Mouse (Mus musculus) forebrain, embryonic 14.5 days (tissue): ENCODE measurements at regions not wholly inside any gene's neighbourhood (a gene's known extent, or its start where the extent isn't known, plus 50 kb on each side); places are given as distances from the start of the nearest gene placed in this dataset.
A peak's percentile ranks its signal among the peaks of the same experiment; 100 is the strongest.

Experiments used
- ATAC-seq: fragments of 200-750 bp; cut with Nextera tagmentation; 2 replicates; pipeline ENCODE4 v1.8.0; 2017; ENCODE audit warnings: mild to moderate bottlenecking, moderate library complexity
- DNase-seq: peaks from one replicate; pipeline ENCODE4 v3.0.0-alpha.2; 2015; ENCODE audit warnings: low spot score
- H3K27ac ChIP-seq: fragments of 300-500 bp; sonication (generic); 2 replicates; pipeline ENCODE4 v1.5.1; 2014; ENCODE audit warnings: low read depth, mild to moderate bottlenecking, control low read depth, low read length, moderate library complexity
- H3K27me3 ChIP-seq: fragments of 300-500 bp; sonication (generic); replicated peaks from 2 replicates; pipeline ENCODE4 v1.6.1; 2014; ENCODE audit warnings: low read length, control low read depth, mixed read lengths; ENCODE audit not compliant: control insufficient read depth, insufficient read depth
- H3K36me3 ChIP-seq: fragments of 300-500 bp; sonication (generic); 2 replicates; pipeline ENCODE4 v1.6.1; 2014; ENCODE audit warnings: low read length, control low read depth; ENCODE audit not compliant: control insufficient read depth, insufficient read depth
- H3K4me1 ChIP-seq: fragments of 300-500 bp; sonication (generic); 2 replicates; pipeline ENCODE4 v1.6.1; 2014; ENCODE audit warnings: antibody characterized with exemption, low read length, control low read depth; ENCODE audit not compliant: control insufficient read depth, insufficient read depth
- H3K4me2 ChIP-seq: fragments of 300-500 bp; sonication (generic); 2 replicates; pipeline ENCODE4 v1.6.1; 2014; ENCODE audit warnings: mild to moderate bottlenecking, control low read depth, low read length
- H3K4me3 ChIP-seq: fragments of 300-500 bp; sonication (generic); 2 replicates; pipeline ENCODE4 v1.5.1; 2014; ENCODE audit warnings: low read depth, low read length, control low read depth
- H3K9ac ChIP-seq: fragments of 300-500 bp; sonication (generic); 2 replicates; pipeline ENCODE4 v1.6.1; 2014; ENCODE audit warnings: mild to moderate bottlenecking, low read length, control low read depth, moderate library complexity
- H3K9me3 ChIP-seq: fragments of 300-500 bp; sonication (generic); replicated peaks from 2 replicates; pipeline ENCODE4 v1.6.1; 2016; ENCODE audit warnings: low read length, control low read depth, mixed read lengths; ENCODE audit not compliant: control insufficient read depth
- WGBS: fragments of 180-500 bp; shearing (Covaris S2); extraction: QIAGEN DNeasy Blood & Tissue Kit; methylation state at CpG from one replicate; pipeline ENCODE4 v1.1.7; 2014; 5-methylcytosine and 5-hydroxymethylcytosine counted together

GRCm38 (mm10) chr7:145114660-145115059, 93.3 kb downstream of the 1810010D01Rik start:
- 85% methylated on average over 2 of the region's 2 CpGs for WGBS
- H3K9ac ChIP-seq: no peak overlapping the region
- H3K36me3 ChIP-seq: no peaks in the 10 kb centered on the region
- DNase-seq: peak; percentile 14
- no peak for ATAC-seq
- 0 out of 2 replicates have a peak, but pooled peaks cover 2% of the 10 kb centered on the region for H3K9me3 ChIP-seq
- H3K27me3 ChIP-seq: no peaks in the 10 kb centered on the region
- no peak overlapping the region for H3K27ac ChIP-seq
- H3K4me2 ChIP-seq: no peak overlapping the region
- H3K4me3 ChIP-seq: no peak overlapping the region
- peaks cover 6% of the 10 kb centered on the region for H3K4me1 ChIP-seq

- H3K9me3 ChIP-seq: 0 out of 2 replicates have a peak, but pooled peaks cover 2% of the 10 kb centered on the region
- no peak overlapping the region for H3K4me2 ChIP-seq
- H3K27ac ChIP-seq: no peak overlapping the region
- DNase-seq: no peak
- no peaks in the 10 kb centered on the region for H3K36me3 ChIP-seq
- no peak overlapping the region for H3K4me3 ChIP-seq
- H3K4me1 ChIP-seq: peaks cover 6% of the 10 kb centered on the region
- H3K9ac ChIP-seq: no peak overlapping the region
- H3K27me3 ChIP-seq: no peaks in the 10 kb centered on the region
- ATAC-seq: no peak
- WGBS: 38% methylated on average over 2 of the region's 2 CpGs
These were observed 93.8 kb downstream of the 1810010D01Rik start for GRCm38 (mm10) chr7:145114145-145114544.

GRCm38 (mm10) chr7:145112887-145113531, 94.9 kb downstream of the 1810010D01Rik start:
- H3K36me3 ChIP-seq: no peaks in the 10 kb centered on the region
- no peaks in the 10 kb centered on the region for H3K27me3 ChIP-seq
- H3K4me1 ChIP-seq: peaks cover 6% of the 10 kb centered on the region
- no peak overlapping the region for H3K4me2 ChIP-seq
- H3K9me3 ChIP-seq: 0 out of 2 replicates have a peak, but pooled peaks cover 2% of the 10 kb centered on the region
- no peak overlapping the region for H3K9ac ChIP-seq
- H3K27ac ChIP-seq: no peak overlapping the region
- DNase-seq: no peak
- H3K4me3 ChIP-seq: no peak overlapping the region
- WGBS: 84% methylated on average over 7 of the region's 7 CpGs
- ATAC-seq: no peak

- ATAC-seq: no peak
These were observed 95.6 kb downstream of the 1810010D01Rik start for GRCm38 (mm10) chr7:145112146-145112830.

GRCm38 (mm10) chr7:145111252-145112131, 96.4 kb downstream of the 1810010D01Rik start:
- Histone ChIP-seq H3K4me2 (0 out of 2 replicates have a peak overlapping the region, but pooled peaks have one; percentile 3), H3K36me3 (no peaks in the 10 kb centered on the region), H3K4me3 (no peak overlapping the region), H3K27me3 (no peaks in the 10 kb centered on the region), H3K4me1 (peaks cover 6% of the 10 kb centered on the region), H3K27ac (peak overlapping the region; percentile 27; the same call in 1 of the 2 replicates), H3K9me3 (0 out of 2 replicates have a peak, but pooled peaks cover 2% of the 10 kb centered on the region), H3K9ac (peak overlapping the region; percentile 17; the same call in 1 of the 2 replicates)
- ATAC-seq (peak; percentile 80), DNase-seq (peak; percentile 55)
- WGBS: 41% methylated on average over 20 of the region's 20 CpGs

More at GRCm38 (mm10) chr7:145112146-145112830, 95.6 kb downstream of the 1810010D01Rik start:
- 0 out of 2 replicates have a peak, but pooled peaks cover 2% of the 10 kb centered on the region for H3K9me3 ChIP-seq
- H3K4me1 ChIP-seq: peaks cover 6% of the 10 kb centered on the region
- no peaks in the 10 kb centered on the region for H3K36me3 ChIP-seq
- no peak overlapping the region for H3K9ac ChIP-seq
- H3K27me3 ChIP-seq: no peaks in the 10 kb centered on the region
- DNase-seq: no peak
- no peak overlapping the region for H3K27ac ChIP-seq
- H3K4me3 ChIP-seq: no peak overlapping the region
- H3K4me2 ChIP-seq: no peak overlapping the region

GRCm38 (mm10) chr7:145110657-145111251, 97.2 kb downstream of the 1810010D01Rik start:
- Histone ChIP-seq H3K36me3 (no peaks in the 10 kb centered on the region), H3K9me3 (0 out of 2 replicates have a peak, but pooled peaks cover 2% of the 10 kb centered on the region), H3K27ac (peak overlapping the region; percentile 27; the same call in 1 of the 2 replicates), H3K4me3 (no peak overlapping the region), H3K9ac (no peak overlapping the region), H3K4me1 (peaks cover 6% of the 10 kb centered on the region), H3K4me2 (no peak overlapping the region), H3K27me3 (no peaks in the 10 kb centered on the region)
- WGBS: 55% methylated on average over 10 of the region's 10 CpGs
- DNase-seq (no peak), ATAC-seq (no peak)

GRCm38 (mm10) chr7:145110028-145110427, 97.9 kb downstream of the 1810010D01Rik start:
- Histone ChIP-seq H3K27ac (no peak overlapping the region), H3K4me1 (peaks cover 6% of the 10 kb centered on the region), H3K9ac (no peak overlapping the region), H3K4me3 (no peak overlapping the region), H3K9me3 (0 out of 2 replicates have a peak, but pooled peaks cover 2% of the 10 kb centered on the region), H3K36me3 (no peaks in the 10 kb centered on the region), H3K4me2 (no peak overlapping the region), H3K27me3 (no peaks in the 10 kb centered on the region)
- DNase-seq (no peak), ATAC-seq (no peak)
- 85% methylated on average over 3 of the region's 3 CpGs for WGBS

GRCm38 (mm10) chr7:145109471-145109870, 98.4 kb downstream of the 1810010D01Rik start:
- Histone ChIP-seq H3K4me3 (no peak overlapping the region), H3K4me2 (no peak overlapping the region), H3K9me3 (0 out of 2 replicates have a peak, but pooled peaks cover 2% of the 10 kb centered on the region), H3K36me3 (no peaks in the 10 kb centered on the region), H3K9ac (no peak overlapping the region), H3K27me3 (no peaks in the 10 kb centered on the region), H3K4me1 (peaks cover 6% of the 10 kb centered on the region), H3K27ac (no peak overlapping the region)
- ATAC-seq: no peak
- WGBS: 92% methylated on average over 4 of the region's 4 CpGs
- DNase-seq: no peak
